Comparison of ENCODE assay signal across 9 mouse cellular contexts in genomic region chr4:155901205-155901604, GRCm38 (mm10). TPM values are rescaled to one million over a fixed set of nuclear protein-coding genes. Genes with fewer than 3 reads are reported as not detected.
DNase-seq lines count a peak whose midpoint lies in the region; ATAC-seq lines count a peak whose summit lies in the region.
"Had no signal": no experiment of that assay in that cellular context is flagged by ENCODE, and none has a peak within 500 bp of the region (broad histone marks: within the 10 kb centered on the region; RNA-seq: fewer than 3 reads in every experiment).

No protein-coding gene starts in this region.

- H3K27me3 ChIP-seq in neural tube, embryonic 15.5 days (replicated peaks) = no peaks in the 10 kb centered on the region
- no peaks in the 10 kb centered on the region for H3K27me3 ChIP-seq in liver, embryonic 11.5 days (replicated peaks; ENCODE audit: control insufficient read depth, insufficient read depth, low read length)

- H3K36me3 ChIP-seq in neural tube, embryonic 15.5 days = peaks cover 93% of the 10 kb centered on the region
- peaks cover 46% of the 10 kb centered on the region for H3K36me3 ChIP-seq in liver, embryonic 11.5 days (ENCODE audit: control insufficient read depth, insufficient read depth, low read length)

- no peak overlapping the region for H3K9ac ChIP-seq in neural tube, embryonic 15.5 days (replicated peaks)
- no peak overlapping the region for H3K9ac ChIP-seq in liver, embryonic 11.5 days (ENCODE audit: low read depth, low read length)

- WGBS in neural tube, embryonic 15.5 days = 75% methylated on average over 3 of the region's 3 CpGs
- WGBS in liver, embryonic 11.5 days = 84% methylated on average over 3 of the region's 3 CpGs

- H3K4me2 ChIP-seq in neural tube, embryonic 15.5 days = no peak overlapping the region
- H3K4me2 ChIP-seq in liver, embryonic 11.5 days = no peak overlapping the region

- H3K9me3 ChIP-seq in neural tube, embryonic 15.5 days (replicated peaks) = no peaks in the 10 kb centered on the region
- no peaks in the 10 kb centered on the region for H3K9me3 ChIP-seq in liver, embryonic 11.5 days (ENCODE audit: control insufficient read depth, low read length)

- H3K4me1 ChIP-seq in neural tube, embryonic 15.5 days = no peaks in the 10 kb centered on the region
- no peaks in the 10 kb centered on the region for H3K4me1 ChIP-seq in liver, embryonic 11.5 days (replicated peaks; ENCODE audit: control insufficient read depth, insufficient read depth, low read length)

- H3K27ac ChIP-seq in neural tube, embryonic 15.5 days (replicated peaks) = 0 out of 2 replicates have a peak overlapping the region, but pooled peaks have one; percentile 9
- no peak overlapping the region for H3K27ac ChIP-seq in liver, embryonic 11.5 days (ENCODE audit: low read depth, low read length)

- no peak overlapping the region for H3K4me3 ChIP-seq in neural tube, embryonic 15.5 days (replicated peaks)
- no peak overlapping the region for H3K4me3 ChIP-seq in liver, embryonic 11.5 days (ENCODE audit: low read depth, low read length)
- H3K4me3 ChIP-seq: myocyte had no signal

- DNase-seq in heart, adult 18-20 months = peak; percentile 52 to 59
- no peak for DNase-seq in heart, adult 8-10 months (ENCODE audit: low spot score)
- peak; percentile 29 for DNase-seq in urinary bladder, postnatal 14 days (ENCODE audit: low spot score)
- DNase-seq in urinary bladder, postnatal 10 days (ENCODE audit: low spot score) = no peak
- DNase-seq in kidney, postnatal 25 days = peak; percentile 50 to 77
- no peak for DNase-seq in liver, embryonic 11.5 days (ENCODE audit: low spot score)
- DNase-seq in thymus, postnatal 0 days (ENCODE audit: low spot score) = no peak

- ATAC-seq in neural tube, embryonic 15.5 days (ENCODE audit: low FRiP score) = 0 out of 2 replicates have a peak, but pooled peaks have one; percentile 25
- ATAC-seq in liver, embryonic 11.5 days (replicated peaks; ENCODE audit: low FRiP score) = no peak

RNA-seq across cellular contexts. Expression of gene Acap3, which starts 9.6 kb away (rescaled TPM):
- total RNA-seq in heart, adult 18-20 months (2021) = 1 to 10 TPM; 8.6 to 8.8 TPM
- total RNA-seq in heart, adult 8-10 months (2022) = 10 to 100 TPM in 2 of 4 experiments, 1 to 10 TPM in 2; 9.5 to 13.8 (median 10.9) TPM
- polyA plus RNA-seq in neural tube, embryonic 15.5 days (2015; fragmentation: Nextera tagmentation; extraction: Ambion mirVana) = 57.7 and 70.3 TPM in 2 replicates
- polyA plus RNA-seq in liver, embryonic 11.5 days (2014; fragmentation: Nextera tagmentation; extraction: Ambion mirVana) = 16.1 and 17.9 TPM in 2 replicates
- polyA plus RNA-seq in thymus, postnatal 0 days (2015; fragmentation: Nextera tagmentation; extraction: Ambion mirVana) = 9.7 and 11.6 TPM in 2 replicates

RNA-seq across cellular contexts. Expression of gene Pusl1, which starts 9.6 kb away (rescaled TPM):
- total RNA-seq in heart, adult 18-20 months (2021) = 10 to 100 TPM; 10.4 to 12.8 TPM
- total RNA-seq in heart, adult 8-10 months (2022) = 10 to 100 TPM in 3 of 4 experiments, 1 to 10 TPM in 1; 9.6 to 11.9 (median 10.9) TPM
- 58.5 and 62.7 TPM in 2 replicates for polyA plus RNA-seq in neural tube, embryonic 15.5 days (2015; fragmentation: Nextera tagmentation; extraction: Ambion mirVana)
- polyA plus RNA-seq in liver, embryonic 11.5 days (2014; fragmentation: Nextera tagmentation; extraction: Ambion mirVana) = 48.5 and 49.1 TPM in 2 replicates
- polyA plus RNA-seq in thymus, postnatal 0 days (2015; fragmentation: Nextera tagmentation; extraction: Ambion mirVana) = 39.9 and 42.5 TPM in 2 replicates

RNA-seq across cellular contexts. Expression of gene Ints11, which starts 31.9 kb away (rescaled TPM):
- total RNA-seq in heart, adult 18-20 months (2021) = 10 to 100 TPM; 14.7 to 14.9 TPM
- total RNA-seq in heart, adult 8-10 months (2022) = 10 to 100 TPM; 13.9 to 14.5 (median 14.1) TPM
- polyA plus RNA-seq in neural tube, embryonic 15.5 days (2015; fragmentation: Nextera tagmentation; extraction: Ambion mirVana) = 66.9 and 73.4 TPM in 2 replicates
- 79.3 and 86.8 TPM in 2 replicates for polyA plus RNA-seq in liver, embryonic 11.5 days (2014; fragmentation: Nextera tagmentation; extraction: Ambion mirVana)
- 84.9 and 92.2 TPM in 2 replicates for polyA plus RNA-seq in thymus, postnatal 0 days (2015; fragmentation: Nextera tagmentation; extraction: Ambion mirVana)

RNA-seq across cellular contexts. Expression of gene Cptp, which starts 32.0 kb away (rescaled TPM):
- 1 to 10 TPM; 6.2 to 8.0 TPM for total RNA-seq in heart, adult 18-20 months (2021)
- 1 to 10 TPM; 7.3 to 9.9 (median 8.6) TPM for total RNA-seq in heart, adult 8-10 months (2022)
- 28.0 and 29.0 TPM in 2 replicates for polyA plus RNA-seq in neural tube, embryonic 15.5 days (2015; fragmentation: Nextera tagmentation; extraction: Ambion mirVana)
- polyA plus RNA-seq in liver, embryonic 11.5 days (2014; fragmentation: Nextera tagmentation; extraction: Ambion mirVana) = 16.4 and 16.9 TPM in 2 replicates
- 9.4 and 11.4 TPM in 2 replicates for polyA plus RNA-seq in thymus, postnatal 0 days (2015; fragmentation: Nextera tagmentation; extraction: Ambion mirVana)

RNA-seq across cellular contexts. Expression of gene Tas1r3, which starts 38.0 kb away (rescaled TPM):
- under 1 TPM; 0.22 to 0.23 TPM for total RNA-seq in heart, adult 18-20 months (2021)
- total RNA-seq in heart, adult 8-10 months (2022) = under 1 TPM; 0.17 to 0.19 (median 0.19) TPM
- 0.36 and 0.46 TPM in 2 replicates for polyA plus RNA-seq in neural tube, embryonic 15.5 days (2015; fragmentation: Nextera tagmentation; extraction: Ambion mirVana)
- 0.22 and 0.26 TPM in 2 replicates for polyA plus RNA-seq in liver, embryonic 11.5 days (2014; fragmentation: Nextera tagmentation; extraction: Ambion mirVana)
- polyA plus RNA-seq in thymus, postnatal 0 days (2015; fragmentation: Nextera tagmentation; extraction: Ambion mirVana) = 0.16 and 0.28 TPM in 2 replicates

Comparison
In these comparisons a context has a peak if more than half of its experiments do, and no peak if none do; other contexts are left out.
1. DNase-seq: peak in heart, adult 18-20 months (2 of 2), urinary bladder, postnatal 14 days (single experiment) and kidney, postnatal 25 days (2 of 2); none in heart, adult 8-10 months (single experiment), urinary bladder, postnatal 10 days (single experiment), liver, embryonic 11.5 days (single experiment) and thymus, postnatal 0 days (single experiment).